30 mouse cellular contexts compared by ENCODE assay signal in genomic region chr1:153023018-153023417, GRCm38 (mm10).
"Had no signal": no experiment of that assay in that cellular context is flagged by ENCODE, and none has a peak within 500 bp of the region (broad histone marks: within the 10 kb centered on the region; RNA-seq: fewer than 3 reads in every experiment).

No protein-coding gene starts in this region.

- H3K9ac ChIP-seq: heart, embryonic 12.5 days; heart, embryonic 13.5 days; heart, embryonic 15.5 days; hindbrain, embryonic 12.5 days; hindbrain, embryonic 13.5 days; hindbrain, embryonic 14.5 days; hindbrain, embryonic 15.5 days; intestine, embryonic 15.5 days; kidney, embryonic 15.5 days had no signal

- H3K27me3 ChIP-seq: heart, embryonic 12.5 days; heart, embryonic 13.5 days; heart, embryonic 15.5 days; hindbrain, embryonic 12.5 days; hindbrain, embryonic 13.5 days; hindbrain, embryonic 15.5 days; intestine, embryonic 15.5 days; kidney, embryonic 15.5 days had no signal

- H3K36me3 ChIP-seq: heart, embryonic 12.5 days; heart, embryonic 13.5 days; heart, embryonic 15.5 days; hindbrain, embryonic 10.5 days; hindbrain, embryonic 12.5 days; hindbrain, embryonic 13.5 days; hindbrain, embryonic 15.5 days; intestine, embryonic 15.5 days; kidney, embryonic 15.5 days had no signal

- H3K4me1 ChIP-seq: hindbrain, embryonic 15.5 days; intestine, embryonic 15.5 days; kidney, embryonic 15.5 days had no signal

- DNase-seq: heart, postnatal 10 days; heart, postnatal 14 days; heart, postnatal 36 days; heart, postnatal 4 days; kidney, adult 11 months; kidney, adult 18-20 months; kidney, adult 2 months; kidney, adult 8-10 months; kidney, adult 9 months; kidney, postnatal 10 days; kidney, postnatal 14 days; kidney, postnatal 25 days; kidney, postnatal 36 days; kidney, postnatal 4 days; layer of hippocampus, adult 9-11 months; layer of hippocampus, postnatal 36 days had no signal

- H3K27ac ChIP-seq: heart, embryonic 13.5 days; heart, embryonic 15.5 days; hindbrain, embryonic 10.5 days; hindbrain, embryonic 12.5 days; hindbrain, embryonic 13.5 days; hindbrain, embryonic 14.5 days; hindbrain, embryonic 15.5 days; hindbrain, postnatal 0 days; intestine, embryonic 15.5 days; kidney, embryonic 15.5 days; kidney, postnatal 0 days; layer of hippocampus, adult 2 months; left cerebral cortex, adult 2 months had no signal

- H3K4me3 ChIP-seq: heart, embryonic 12.5 days; heart, embryonic 13.5 days; heart, embryonic 15.5 days; hindbrain, embryonic 10.5 days; hindbrain, embryonic 12.5 days; hindbrain, embryonic 13.5 days; hindbrain, embryonic 15.5 days; intestine, embryonic 15.5 days; kidney, embryonic 15.5 days; layer of hippocampus, adult 2 months; left cerebral cortex, adult 2 months had no signal

- H3K9me3 ChIP-seq: heart, embryonic 12.5 days; heart, embryonic 13.5 days; heart, embryonic 15.5 days; hindbrain, embryonic 10.5 days; hindbrain, embryonic 12.5 days; hindbrain, embryonic 13.5 days; hindbrain, embryonic 15.5 days; intestine, embryonic 15.5 days; kidney, embryonic 15.5 days had no signal
